Mouse (Mus musculus) adrenal gland, postnatal 14 days (tissue): ENCODE data around the gene Lig4. TPM values are rescaled to one million over a fixed set of nuclear protein-coding genes. Genes with fewer than 3 reads are reported as not detected.

Source experiments
- DNase-seq: peaks from one replicate; pipeline ENCODE4 v3.0.0; 2021; ENCODE audit warnings: mixed read lengths
- long read RNA-seq, 2 experiments: library from polyadenylated mRNA; stranded (forward); transcript quantifications; one replicate each; pipeline ENCODE4 v2.0.0; 2021
- total RNA-seq: library from RNA; stranded (reverse); gene quantifications from 2 replicates; pipeline ENCODE4 v1.2.3, GENCODE M21; 2021

The Lig4 gene
- total RNA-seq: 6.1 and 6.6 TPM in 2 replicates
- long read RNA-seq, experiment 1, partial matches to known transcripts: 0 of 3 reads
- long read RNA-seq, experiment 1, other reads (novel, unspliced or antisense): 3 of 3 reads
- long read RNA-seq, experiment 2, full-length matches to known transcripts: 1 of 1 reads
- long read RNA-seq, experiment 2, partial matches to known transcripts: 0 of 1 reads
- long read RNA-seq, experiment 2, other reads (novel, unspliced or antisense): 0 of 1 reads

DNA sequence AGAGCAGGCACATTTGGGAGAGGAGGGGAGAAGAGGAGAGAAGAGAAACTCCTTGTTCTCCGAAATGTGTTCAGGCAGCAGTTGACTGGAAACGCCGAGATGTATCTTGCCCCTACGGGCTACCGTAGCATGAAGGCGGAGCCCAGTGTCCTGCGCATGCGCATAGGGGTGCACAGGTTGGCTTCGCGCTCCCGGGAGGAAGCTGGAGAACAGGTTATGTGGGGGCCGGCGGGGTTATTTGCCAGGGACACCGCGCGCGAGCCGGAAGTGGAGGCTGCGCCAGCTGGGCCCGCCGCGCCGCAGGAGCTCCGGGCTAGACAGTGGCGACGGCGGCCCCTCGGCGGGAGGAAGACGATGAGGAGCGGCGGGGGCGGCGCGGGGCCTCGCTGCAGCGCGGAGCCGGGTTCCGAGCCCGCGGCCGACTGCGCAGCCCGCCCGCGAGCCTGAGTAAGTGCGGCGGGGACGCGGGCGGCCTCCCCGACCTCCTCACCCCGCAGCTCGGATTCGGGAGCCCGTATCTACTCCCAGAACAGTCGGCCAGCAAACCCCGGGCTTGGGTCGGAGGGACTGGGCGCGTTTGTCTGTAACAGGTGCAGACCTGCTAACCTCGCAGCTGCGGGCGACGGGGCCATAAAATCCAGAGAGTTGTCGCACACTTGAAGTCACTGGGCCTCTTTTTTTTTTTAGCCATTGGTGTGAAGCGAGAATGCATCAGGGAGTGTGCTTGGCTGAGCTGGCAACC lies at the start of gene Lig4, which contains the start of gene Abhd13:
Gene Lig4, minus strand, starts transcription at position 114 of the 742 bp plus-strand sequence.
Gene Abhd13, plus strand, starts transcription at position 135 of the 742 bp plus-strand sequence.
- DNase-seq: peak; percentile 99

DNA sequence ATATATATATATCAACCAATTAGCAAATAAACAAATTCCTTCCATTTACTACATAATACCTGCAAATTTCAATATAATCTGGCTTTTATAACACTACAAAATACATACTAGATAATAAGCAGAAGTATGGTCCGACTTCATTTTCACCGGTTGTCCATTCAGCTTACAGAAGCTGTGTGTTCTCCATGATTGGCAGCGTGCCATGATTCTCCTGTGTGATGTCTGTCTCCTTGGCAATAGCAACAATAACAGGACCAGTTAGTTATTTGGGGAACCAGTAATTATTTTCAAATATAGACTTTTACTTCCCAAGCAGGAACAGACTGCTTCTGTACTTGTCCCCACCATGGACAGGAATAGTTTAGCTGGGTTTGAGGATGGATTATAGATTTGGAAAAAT lies 39.7 kb upstream of the Lig4 start:
- DNase-seq: peak; percentile 9

- DNase-seq: no peak
These were observed 38.8 kb upstream of the Lig4 start for GRCm38 (mm10) chr8:10016252-10016651.

DNA sequence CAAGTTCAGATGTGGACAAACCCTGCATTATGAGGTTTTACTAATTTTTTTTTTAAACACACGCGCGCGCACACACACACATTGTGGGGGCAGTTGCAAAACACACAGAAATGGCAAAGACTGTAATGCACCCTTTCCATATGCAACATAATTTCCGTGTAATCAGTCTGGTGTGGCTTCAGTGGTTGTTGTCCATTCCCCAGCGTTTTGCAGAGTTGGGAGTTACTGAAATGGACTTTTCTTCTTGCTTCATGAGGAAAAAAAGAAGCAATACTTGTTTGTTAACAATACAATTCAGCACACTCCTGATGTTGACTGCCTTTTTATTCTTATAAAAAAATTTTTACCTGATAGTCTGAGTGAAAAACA lies 30.2 kb upstream of the Lig4 start:
- DNase-seq: no peak

DNA sequence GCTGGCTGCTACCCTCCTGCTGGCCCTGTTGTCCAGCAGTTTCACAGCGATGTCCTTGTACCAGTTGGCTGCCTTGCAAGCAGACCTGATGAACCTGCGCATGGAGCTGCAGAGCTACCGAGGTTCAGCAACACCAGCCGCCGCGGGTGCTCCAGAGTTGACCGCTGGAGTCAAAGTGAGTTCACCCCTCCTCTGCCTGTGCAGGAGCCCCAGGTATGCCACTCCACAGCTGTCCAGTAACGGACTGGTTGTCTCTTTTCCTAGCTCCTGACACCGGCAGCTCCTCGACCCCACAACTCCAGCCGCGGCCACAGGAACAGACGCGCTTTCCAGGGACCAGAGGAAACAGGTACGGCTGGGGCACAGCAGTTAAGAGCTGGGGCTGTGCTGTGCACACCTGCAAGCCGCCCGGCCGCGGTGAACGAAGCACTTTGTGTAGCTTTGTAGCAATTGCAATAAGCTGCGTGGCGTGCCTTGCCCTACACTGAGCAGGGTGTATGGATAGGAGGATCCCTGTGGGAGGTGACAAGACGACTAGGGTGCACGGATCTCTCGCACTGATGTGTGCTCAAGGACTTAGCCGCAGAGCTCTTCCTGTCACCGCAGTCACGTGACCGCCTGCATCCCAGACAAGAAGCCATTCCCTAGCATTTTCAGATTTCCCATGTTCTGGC lies 29.6 kb upstream of the Lig4 start:
- peak; percentile 49 for DNase-seq

DNA sequence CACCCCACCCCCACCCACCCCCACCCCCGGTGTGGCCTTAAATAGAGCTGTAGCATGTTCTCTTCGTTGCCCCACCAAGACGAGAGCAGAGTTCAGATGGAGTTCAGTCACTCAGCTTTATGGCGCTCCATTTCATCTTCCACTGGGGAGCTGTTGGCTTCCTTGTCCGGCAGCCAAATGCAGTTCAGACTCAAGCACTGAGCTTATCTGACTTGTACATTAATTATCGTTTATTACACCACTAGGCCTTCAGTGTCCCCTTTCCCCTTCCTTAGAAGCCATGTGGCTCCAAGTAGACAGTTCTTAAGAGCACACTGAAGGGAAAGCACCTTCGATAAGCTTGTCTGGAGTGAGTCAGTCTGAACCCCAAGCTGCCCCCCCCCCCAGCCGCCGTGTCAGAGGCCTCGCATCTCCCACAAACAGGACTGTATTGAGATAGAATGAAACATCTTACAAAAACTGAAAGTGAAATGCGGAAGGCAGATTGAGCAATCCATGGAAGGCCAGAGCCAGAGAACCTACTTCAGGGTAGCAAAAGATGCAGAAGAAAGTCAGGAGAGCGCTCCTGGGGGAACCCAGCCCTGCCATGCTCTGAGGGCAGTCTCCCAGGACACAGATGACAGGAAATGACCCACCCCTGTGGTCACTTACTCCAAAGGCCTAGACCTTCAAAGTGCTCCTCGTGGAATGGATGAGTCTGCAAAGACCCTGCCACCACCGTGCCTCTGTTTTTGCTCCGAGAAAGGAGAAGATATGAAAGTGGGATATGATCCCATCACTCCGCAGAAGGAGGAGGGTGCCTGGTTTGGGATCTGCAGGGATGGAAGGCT lies 28.9 kb upstream of the Lig4 start, which contains the start of gene Tnfsf13b:
Gene Tnfsf13b, plus strand, starts transcription at position 312 of the 830 bp plus-strand sequence.
- DNase-seq: peak; percentile 24

GRCm38 (mm10) chr8:10004115-10004514 lies 26.6 kb upstream of the Lig4 start:
- no peak for DNase-seq

DNA sequence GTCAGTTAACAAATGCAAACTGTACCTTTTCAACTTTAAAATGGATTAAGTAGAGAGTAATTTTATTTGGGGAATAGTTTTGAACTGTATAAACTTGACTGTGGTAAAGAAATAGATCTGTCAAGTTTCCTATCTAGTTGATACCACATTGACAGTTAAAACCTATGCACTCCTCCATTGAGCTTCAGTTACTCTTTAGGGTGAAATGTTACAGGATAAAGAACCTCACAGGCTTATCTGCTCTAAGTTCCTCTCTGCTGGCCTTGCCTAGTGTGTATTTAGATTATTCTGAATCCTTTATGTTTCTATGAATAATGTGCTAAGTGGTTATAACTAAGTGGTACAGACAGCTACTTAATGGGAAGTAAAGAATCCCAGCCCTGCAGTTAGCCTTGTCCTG lies 2.7 kb upstream of the Lig4 start:
- DNase-seq: no peak

DNA sequence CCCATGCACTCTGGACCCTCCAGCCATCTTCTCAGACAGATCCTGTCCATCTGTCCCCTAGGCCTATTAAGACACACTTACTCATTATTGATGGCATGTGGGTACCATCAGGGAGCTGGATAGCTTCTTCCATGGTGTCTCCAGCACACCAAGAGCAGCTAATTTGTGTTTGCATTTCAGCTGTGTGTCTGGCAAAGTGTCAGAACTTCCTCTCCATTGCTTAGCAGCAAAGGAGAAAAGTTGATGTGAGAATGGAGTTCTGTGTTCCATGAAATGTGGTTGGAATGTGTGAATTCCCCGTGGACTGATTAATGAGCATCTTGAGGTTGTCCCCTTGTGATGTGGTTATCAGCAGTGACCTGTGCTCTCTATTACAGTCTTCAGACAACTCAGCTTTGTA lies 2.3 kb upstream of the Lig4 start:
- DNase-seq: no peak

- DNase-seq: peak; percentile 16
These were observed 1.2 kb upstream of the Lig4 start for GRCm38 (mm10) chr8:9978475-9979230.

- DNase-seq: peak; percentile 21
These were observed 470 bp downstream of the Lig4 start for GRCm38 (mm10) chr8:9977016-9977415.

DNA sequence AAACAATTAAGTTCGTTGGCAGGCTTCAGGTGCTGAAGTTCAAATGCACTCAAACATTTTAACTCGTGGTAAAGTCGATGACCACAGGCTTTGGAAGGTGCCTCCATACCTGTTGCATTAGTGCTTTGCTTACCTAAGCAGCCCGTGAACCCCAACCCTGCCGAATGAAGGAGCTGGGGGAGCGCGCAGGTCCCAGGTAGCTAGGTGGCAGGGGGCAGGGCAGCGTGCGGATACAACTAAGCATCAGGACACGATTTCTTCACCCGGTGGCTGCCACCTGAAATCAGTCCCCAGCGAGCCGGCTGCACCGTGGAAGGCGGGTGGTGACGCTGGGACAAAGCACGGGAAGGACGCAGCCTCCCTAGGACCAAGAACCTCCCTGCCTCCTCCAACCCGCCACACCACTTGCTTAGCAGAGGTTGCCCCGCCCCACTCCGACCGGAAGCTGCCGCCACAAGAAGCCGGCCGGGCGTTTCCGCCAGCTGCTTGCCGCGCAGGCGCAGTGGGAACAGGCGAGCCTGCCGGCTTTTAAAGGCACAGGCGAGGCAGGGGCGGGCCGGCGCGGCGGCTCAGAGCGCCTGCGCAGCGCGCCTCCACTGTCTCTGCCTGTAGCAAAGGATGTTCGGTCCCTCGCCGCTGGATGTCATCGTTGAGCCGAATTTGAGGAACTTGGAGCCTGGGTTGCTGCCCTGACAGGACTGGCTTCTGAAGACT lies 1.4 kb downstream of the Lig4 start:
- peak; percentile 99 for DNase-seq

GRCm38 (mm10) chr8:9975276-9975675 lies 2.2 kb downstream of the Lig4 start:
- no peak for DNase-seq

DNA sequence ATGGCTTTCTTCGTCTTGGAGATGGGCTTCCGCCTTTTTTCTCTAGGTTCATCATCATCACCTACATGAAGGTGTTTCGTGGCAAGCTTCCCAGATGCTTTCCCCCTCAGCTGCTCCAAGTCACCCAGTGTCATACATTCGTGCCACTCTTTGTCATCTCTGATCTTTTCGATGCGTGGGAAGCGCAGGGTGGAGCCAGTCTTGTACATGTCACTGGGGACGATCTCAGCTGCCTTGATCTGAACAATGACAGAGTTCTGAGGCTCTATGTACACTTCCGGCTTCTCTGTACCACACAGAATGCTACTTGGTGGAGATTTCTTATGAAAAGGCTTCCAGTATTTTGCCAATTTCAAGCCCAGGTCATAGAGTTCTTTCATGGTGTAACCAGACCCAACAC lies 5.6 kb downstream of the Lig4 start:
- no peak for DNase-seq

GRCm38 (mm10) chr8:9959919-9960318 lies 17.6 kb downstream of the Lig4 start:
- peak; percentile 16 for DNase-seq

DNA sequence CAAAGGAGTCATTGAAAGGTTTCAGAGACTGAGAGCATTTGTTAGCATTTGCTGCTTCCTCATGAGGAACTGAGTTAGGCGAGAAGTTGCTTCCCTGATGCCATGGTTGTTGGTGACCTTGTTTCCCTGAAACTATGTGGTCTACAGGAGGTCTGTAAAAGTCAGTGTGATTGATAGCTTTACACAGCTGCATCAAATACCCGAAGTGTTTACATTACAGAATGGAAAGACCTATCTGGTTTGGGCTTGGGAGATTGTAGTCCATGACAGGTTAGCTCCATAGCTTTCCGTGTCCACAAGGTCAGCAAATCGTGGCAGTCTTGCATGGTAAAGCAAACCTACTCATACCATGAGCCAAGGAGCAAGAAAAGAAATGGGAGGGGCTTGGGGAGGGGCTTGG lies 19.1 kb downstream of the Lig4 start:
- DNase-seq: no peak

- no peak for DNase-seq
These were observed 28.2 kb downstream of the Lig4 start for GRCm38 (mm10) chr8:9949134-9949890.

- DNase-seq: no peak
These were observed 41.9 kb downstream of the Lig4 start for GRCm38 (mm10) chr8:9935574-9935973.

GRCm38 (mm10) chr8:9934891-9935565 lies 42.5 kb downstream of the Lig4 start:
- peak; percentile 48 for DNase-seq
